Mouse (Mus musculus): Measurements from ENCODE around the gene Eno2. TPM values are rescaled to one million over a fixed set of nuclear protein-coding genes. Genes with fewer than 3 reads are reported as not detected.
A peak's percentile ranks its signal among the peaks of the same experiment; 100 is the strongest.

Gene Eno2
- polyA plus RNA-seq, 3 experiments from 2014 or later: 3.5 to 23.1 (median 12.8) TPM

GRCm38 (mm10) chr6:124739231-124739796, 30.2 kb downstream of the Eno2 start:
- no peak for ATAC-seq

GRCm38 (mm10) chr6:124738511-124739023, 30.9 kb downstream of the Eno2 start, which contains the start of gene Ptpn6:
Gene Ptpn6 (minus strand): TSS chr6:124738714.
- ATAC-seq: no peak

- ATAC-seq: no peak
These were observed 32.4 kb downstream of the Eno2 start for GRCm38 (mm10) chr6:124737040-124737439.

GRCm38 (mm10) chr6:124734417-124734816, 35.1 kb downstream of the Eno2 start:
- ATAC-seq: no peak

GRCm38 (mm10) chr6:124732476-124733370, 36.8 kb downstream of the Eno2 start:
- ATAC-seq: peak; percentile 81

GRCm38 (mm10) chr6:124731038-124731437, 38.4 kb downstream of the Eno2 start:
- ATAC-seq: no peak

GRCm38 (mm10) chr6:124729850-124730705, 39.4 kb downstream of the Eno2 start:
- ATAC-seq: peak; percentile 44

GRCm38 (mm10) chr6:124728621-124729020, 40.9 kb downstream of the Eno2 start:
- ATAC-seq: no peak

GRCm38 (mm10) chr6:124724472-124724871, 45.0 kb downstream of the Eno2 start:
- no peak for ATAC-seq

- peak; percentile 80 for ATAC-seq
These were observed 45.9 kb downstream of the Eno2 start for GRCm38 (mm10) chr6:124723541-124723940.

- peak; percentile 17 for ATAC-seq
These were observed 46.5 kb downstream of the Eno2 start for GRCm38 (mm10) chr6:124722876-124723473.

- no peak for ATAC-seq
These were observed 48.6 kb downstream of the Eno2 start for GRCm38 (mm10) chr6:124720904-124721303.

- ATAC-seq: no peak
These were observed 50.0 kb downstream of the Eno2 start for GRCm38 (mm10) chr6:124719354-124719978.

- no peak for ATAC-seq
These were observed 50.8 kb downstream of the Eno2 start for GRCm38 (mm10) chr6:124718703-124719102.

- ATAC-seq: no peak
These were observed 51.5 kb downstream of the Eno2 start for GRCm38 (mm10) chr6:124717968-124718367.

GRCm38 (mm10) chr6:124716864-124717490, 52.5 kb downstream of the Eno2 start:
- ATAC-seq: no peak

GRCm38 (mm10) chr6:124712918-124713317, 56.6 kb downstream of the Eno2 start:
- ATAC-seq: no peak

GRCm38 (mm10) chr6:124711824-124712782, 57.4 kb downstream of the Eno2 start, which contains the start of the genes Emg1 and Phb2:
Gene Emg1 (minus strand): TSS chr6:124712178.
Gene Phb2 (plus strand): TSS chr6:124712336.
- peak; percentile 93 for ATAC-seq

Measured in inflammation-experienced regulatory T-cells, adult 6 months (primary cell).